Mouse (Mus musculus) heart, adult 2 months (tissue): ENCODE data around the gene Tmem179b. TPM values are rescaled to one million over a fixed set of nuclear protein-coding genes. Genes with fewer than 3 reads are reported as not detected.

Experiments
- DNase-seq, 2 experiments: peaks; one replicate each; pipeline ENCODE4 v3.0.0; 2021
- H3K27ac ChIP-seq: fragments of 200-600 bp; 2 replicates; pipeline ENCODE4 v1.8.1; 2022
- H3K27me3 ChIP-seq: fragments of 200-500 bp; 2 replicates; pipeline ENCODE4 v1.6.1; 2012; ENCODE audit warnings: mild to moderate bottlenecking, low read length, inconsistent platforms, mixed read lengths; ENCODE audit not compliant: control insufficient read depth, insufficient read depth
- H3K36me3 ChIP-seq: fragments of 200-500 bp; 2 replicates; pipeline ENCODE4 v1.6.1; 2012; ENCODE audit warnings: low read length, inconsistent platforms; ENCODE audit not compliant: control insufficient read depth, insufficient read depth
- H3K4me1 ChIP-seq: fragments of 200-500 bp; 2 replicates; pipeline ENCODE4 v1.6.1; 2011; ENCODE audit warnings: low read length; ENCODE audit not compliant: control insufficient read depth, insufficient read depth
- H3K4me3 ChIP-seq: fragments of 200-600 bp; 2 replicates; pipeline ENCODE4 v1.8.1; 2022
- H3K79me2 ChIP-seq: fragments of 200-500 bp; replicated peaks from 2 replicates; pipeline ENCODE4 v1.6.1; 2012; ENCODE audit warnings: mild to moderate bottlenecking, inconsistent platforms, low read length, moderate library complexity, mixed read lengths; ENCODE audit not compliant: control insufficient read depth, insufficient read depth
- H3K9ac ChIP-seq: fragments of 200-500 bp; 2 replicates; pipeline ENCODE4 v1.6.1; 2012; ENCODE audit warnings: low read depth, mild to moderate bottlenecking, control low read depth, inconsistent platforms, low read length, mixed read lengths
- CTCF ChIP-seq: fragments of 200-600 bp; IDR thresholded peaks from 2 replicates; pipeline ENCODE4 v1.8.1; 2022; ENCODE audit warnings: antibody characterized with exemption, mild to moderate bottlenecking, moderate library complexity
- EP300 ChIP-seq: fragments of 200-500 bp; IDR thresholded peaks from 2 replicates; pipeline ENCODE4 v1.6.1; 2011; ENCODE audit warnings: low read depth, low read length, control low read depth; ENCODE audit not compliant: insufficient read depth
- POLR2A ChIP-seq: fragments of 200-500 bp; IDR thresholded peaks from 2 replicates; pipeline ENCODE4 v1.6.1; 2011; ENCODE audit warnings: mild to moderate bottlenecking, low read depth, low read length, control low read depth; ENCODE audit not compliant: insufficient read depth
- WGBS: fragments of 180-500 bp; shearing (Covaris S2); methylation state at CpG from one replicate; pipeline ENCODE4 v1.1.7; 2018; 5-methylcytosine and 5-hydroxymethylcytosine counted together
- intact Hi-C: fragments of 180-260 bp; cut with DNase I; formaldehyde crosslinking; loops from one replicate; pipeline ENCODE4 v1.15.1; 2025
- polyA plus RNA-seq: library from polyadenylated mRNA; depleted of rRNA; stranded (reverse); fragments of >200 nt; gene quantifications from 2 replicates; pipeline ENCODE4 v1.2.3, GENCODE M21; 2012
- total RNA-seq, 2 experiments: library from RNA; stranded (reverse); gene quantifications; 2 replicates each; pipeline ENCODE4 v1.2.3; 2021

Gene Tmem179b
- total and polyA plus RNA-seq, 3 experiments: 14.8 to 44.5 (median 17.1) TPM

DNA sequence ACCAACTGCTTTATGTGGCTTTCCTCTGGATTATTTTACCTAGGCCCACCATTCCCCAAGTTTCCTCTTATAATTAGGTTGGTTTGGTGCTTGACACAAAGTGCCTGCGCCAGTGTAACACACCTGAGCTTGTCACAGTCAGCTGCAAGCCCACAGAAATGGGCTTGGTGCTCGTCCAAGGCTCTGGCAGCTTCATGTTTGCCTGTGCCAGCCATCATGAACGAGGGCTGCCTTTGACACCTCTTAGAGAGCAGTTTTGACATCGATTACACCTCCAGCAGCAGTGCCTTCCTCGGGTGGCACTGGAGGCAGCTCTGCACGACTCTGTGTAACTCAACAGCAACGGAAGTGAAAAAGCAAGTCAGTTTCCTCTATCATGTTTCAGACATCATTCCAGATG, 15.9 kb upstream of the Tmem179b start:
- Histone ChIP-seq H3K4me1 (no peaks in the 10 kb centered on the region), H3K4me3 (no peak overlapping the region), H3K27ac (no peak overlapping the region), H3K9ac (no peak overlapping the region), H3K79me2 (no peaks in the 10 kb centered on the region), H3K36me3 (no peaks in the 10 kb centered on the region), H3K27me3 (no peaks in the 10 kb centered on the region)
- TF ChIP-seq POLR2A (no peak), CTCF (no peak), EP300 (no peak)
- intact Hi-C loops: no loop called here
- no peak for DNase-seq
- WGBS: 75% methylated on average over 7 of the region's 7 CpGs

GRCm38 (mm10) chr19:8789171-8789570, 14.9 kb upstream of the Tmem179b start:
- no peaks in the 10 kb centered on the region for H3K27me3 ChIP-seq
- WGBS: 47% methylated on average over 1 of the region's 1 CpGs
- TF ChIP-seq CTCF: no peak
- TF ChIP-seq POLR2A: no peak
- TF ChIP-seq EP300: no peak

GRCm38 (mm10) chr19:8788521-8788920, 14.3 kb upstream of the Tmem179b start:
- H3K36me3 ChIP-seq: no peaks in the 10 kb centered on the region
- no peak overlapping the region for H3K27ac ChIP-seq
- intact Hi-C loops: no loop called here
- 51% methylated on average over 3 of the region's 3 CpGs for WGBS
- no peaks in the 10 kb centered on the region for H3K4me1 ChIP-seq
- TF ChIP-seq EP300 (no peak), POLR2A (no peak), CTCF (no peak)
- H3K4me3 ChIP-seq: no peak overlapping the region
- no peaks in the 10 kb centered on the region for H3K27me3 ChIP-seq
- no peak overlapping the region for H3K9ac ChIP-seq
- H3K79me2 ChIP-seq: no peaks in the 10 kb centered on the region
- DNase-seq: no peak

More at GRCm38 (mm10) chr19:8789171-8789570, 14.9 kb upstream of the Tmem179b start:
- no peaks in the 10 kb centered on the region for H3K4me1 ChIP-seq
- H3K36me3 ChIP-seq: no peaks in the 10 kb centered on the region
- intact Hi-C loops: no loop called here
- no peak overlapping the region for H3K4me3 ChIP-seq
- H3K79me2 ChIP-seq: no peaks in the 10 kb centered on the region
- H3K27ac ChIP-seq: no peak overlapping the region
- no peak overlapping the region for H3K9ac ChIP-seq
- DNase-seq: no peak

GRCm38 (mm10) chr19:8786008-8786781, 11.9 kb upstream of the Tmem179b start, which contains the start of gene Taf6l:
TSS of gene Taf6l (minus strand) at chr19:8786417.
- peak; percentile 68 for TF ChIP-seq CTCF
- TF ChIP-seq EP300: 0 out of 2 replicates have a peak, but pooled peaks have one; percentile 60
- TF ChIP-seq POLR2A: no peak

DNA sequence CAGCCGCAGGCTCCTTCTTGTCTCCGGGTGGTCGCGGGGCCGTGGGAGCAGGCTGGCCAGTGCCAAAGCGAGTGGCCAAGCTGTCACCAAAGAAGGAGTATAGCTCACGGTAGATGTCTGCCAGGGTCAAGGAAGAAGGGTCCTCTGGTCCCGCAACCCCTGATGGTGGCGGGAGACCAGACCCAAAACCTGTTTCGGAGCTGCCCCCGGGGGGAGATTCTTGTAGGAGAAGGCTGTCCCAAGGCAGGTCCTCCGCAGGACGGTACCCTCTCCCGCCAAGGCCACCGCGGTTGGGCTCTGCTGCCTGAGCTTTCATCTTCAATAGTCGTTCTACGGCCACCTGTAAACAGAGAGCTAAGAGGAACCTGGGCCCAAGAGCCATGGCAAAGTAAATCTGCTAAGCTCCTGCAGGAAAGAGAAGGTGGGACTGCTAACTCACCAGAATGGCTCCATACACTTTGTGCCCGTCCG, 719 bp upstream of the Tmem179b start:
- Histone ChIP-seq H3K79me2 (peaks cover 1% of the 10 kb centered on the region; the same call in 1 of the 2 replicates), H3K4me3 (peak overlapping the region; percentile 83), H3K36me3 (peaks cover 9% of the 10 kb centered on the region), H3K9ac (peak overlapping the region; percentile 96), H3K4me1 (peaks cover 11% of the 10 kb centered on the region), H3K27ac (peak overlapping the region; percentile 90), H3K27me3 (no peaks in the 10 kb centered on the region)
- TF ChIP-seq EP300 (no peak), CTCF (no peak), POLR2A (no peak)
- no peak for DNase-seq
- intact Hi-C loops: loop anchor here (2.0 to 5.0 kb wide), 3 partner anchors 18 to 42 kb away; partner anchors contain the start of genes Nxf1, Polr2g and Ttc9c
- WGBS: 3% methylated on average over 20 of the region's 20 CpGs

More at GRCm38 (mm10) chr19:8786008-8786781, 11.9 kb upstream of the Tmem179b start, which contains the start of gene Taf6l:
- intact Hi-C loops: no loop called here
- DNase-seq: peak; percentile 89 to 95
- Histone ChIP-seq H3K4me3 (peak within 1 kb of the TSS; percentile 84), H3K27me3 (no peaks in the 10 kb centered on the region), H3K79me2 (no peaks in the 10 kb centered on the region), H3K4me1 (no peaks in the 10 kb centered on the region), H3K27ac (peak within 1 kb of the TSS; percentile 67), H3K9ac (peak within 1 kb of the TSS; percentile 84), H3K36me3 (no peaks in the 10 kb centered on the region)
- WGBS: under 1% methylated on average over 32 of the region's 32 CpGs

GRCm38 (mm10) chr19:8773409-8773808, 858 bp downstream of the Tmem179b start:
- H3K27ac ChIP-seq: peak overlapping the region; percentile 90; the same call in 1 of the 2 replicates
- intact Hi-C loops: loop anchor here (5.0 kb wide), 1 partner anchor 44 kb away; the partner anchor contains the start of gene Ttc9c
- peaks cover 11% of the 10 kb centered on the region for H3K36me3 ChIP-seq
- H3K4me1 ChIP-seq: peaks cover 11% of the 10 kb centered on the region
- peak overlapping the region; percentile 83 for H3K4me3 ChIP-seq
- no peak for TF ChIP-seq CTCF
- DNase-seq: no peak
- H3K79me2 ChIP-seq: peaks cover 1% of the 10 kb centered on the region; the same call in 1 of the 2 replicates
- H3K27me3 ChIP-seq: no peaks in the 10 kb centered on the region
- H3K9ac ChIP-seq: no peak overlapping the region
- WGBS: 43% methylated on average over 6 of the region's 6 CpGs
